Mouse (Mus musculus): Measurements from ENCODE around the gene Cmah.

DNA sequence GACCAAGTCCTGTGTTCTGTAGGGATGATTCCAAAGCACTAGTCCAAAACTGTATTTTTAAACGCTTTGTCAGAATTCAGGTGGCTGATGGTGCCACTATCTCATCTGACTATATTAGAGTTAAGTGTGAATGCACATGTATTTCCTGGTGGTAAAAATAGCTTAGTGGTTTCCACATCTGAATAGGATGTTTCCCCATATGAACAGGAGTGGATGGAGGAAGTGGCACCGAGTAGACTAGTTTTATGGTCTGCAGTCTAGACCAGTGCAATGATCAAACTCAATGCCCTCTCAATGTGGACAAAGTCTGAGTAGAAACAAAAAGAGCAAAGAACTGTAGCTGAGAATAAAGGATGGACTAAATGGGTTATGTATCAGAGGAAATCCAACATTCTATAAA lies 79.6 kb downstream of the Cmah start:
- TF ChIP-seq HCFC1 (IDR thresholded peaks at IDR 0.05; ENCODE audit: low read depth, low read length): no peak
- TF ChIP-seq CTCF (IDR thresholded peaks at IDR 0.05 in 2 of 3, conservative IDR thresholded peaks at IDR 0.05 in 1 of 3; ENCODE audit: control insufficient read depth in 1 of 3, insufficient read depth in 1 of 3, low read depth in 2 of 3, low read length in 3 of 3, poor library complexity in 1 of 3, severe bottlenecking in 1 of 3): no peak
- no peak for TF ChIP-seq USF1 (IDR thresholded peaks at IDR 0.05; ENCODE audit: low read depth, low read length)
- TF ChIP-seq USF2 (IDR thresholded peaks at IDR 0.05; ENCODE audit: borderline replicate concordance in 1 of 2, insufficient read depth in 1 of 2, low read depth in 1 of 2, low read length in 2 of 2): no peak
- no peak for TF ChIP-seq GATA1 (IDR thresholded peaks at IDR 0.05; ENCODE audit: low read depth, low read length)
- no peak for TF ChIP-seq JUND (IDR thresholded peaks at IDR 0.05; ENCODE audit: low read depth, low read length)
- no peak for TF ChIP-seq MYC (IDR thresholded peaks at IDR 0.05; ENCODE audit: low read depth, low read length)
